Mouse (Mus musculus) ZHBTc4 (cell line): ENCODE results near the gene Lamb2.

ENCODE experiments used
- DNase-seq: peaks from one replicate; pipeline ENCODE4 v3.0.0-alpha.2; 2011; ENCODE audit warnings: low read depth, low spot score

Lamb2 gene

DNA sequence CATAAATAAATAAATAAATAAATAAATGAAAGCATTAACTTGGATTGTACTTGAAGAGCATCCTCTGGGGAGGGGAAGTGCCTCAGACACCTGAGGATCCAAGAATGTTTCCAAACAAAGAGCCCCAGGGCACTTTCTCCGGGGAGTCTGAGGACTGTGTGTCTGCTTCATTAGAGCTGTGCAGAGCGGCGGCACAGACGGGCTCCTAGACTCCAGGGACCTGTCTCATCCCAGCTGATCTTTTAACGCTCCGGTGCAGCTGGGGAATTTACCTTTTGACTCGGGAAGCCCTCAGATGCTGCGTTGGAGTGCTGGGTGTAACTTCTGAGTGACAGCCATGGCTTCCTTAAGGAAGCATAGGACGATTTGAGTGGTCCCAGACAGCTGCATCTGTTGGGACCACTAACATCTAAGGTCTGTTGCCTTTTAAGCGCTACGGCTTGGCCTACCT, 18.3 kb upstream of the Lamb2 start, which contains the start of gene Klhdc8b:
TSS of gene Klhdc8b (minus strand) at position 401 of the 451 bp plus-strand sequence.
- peak; percentile 62 for DNase-seq

DNA sequence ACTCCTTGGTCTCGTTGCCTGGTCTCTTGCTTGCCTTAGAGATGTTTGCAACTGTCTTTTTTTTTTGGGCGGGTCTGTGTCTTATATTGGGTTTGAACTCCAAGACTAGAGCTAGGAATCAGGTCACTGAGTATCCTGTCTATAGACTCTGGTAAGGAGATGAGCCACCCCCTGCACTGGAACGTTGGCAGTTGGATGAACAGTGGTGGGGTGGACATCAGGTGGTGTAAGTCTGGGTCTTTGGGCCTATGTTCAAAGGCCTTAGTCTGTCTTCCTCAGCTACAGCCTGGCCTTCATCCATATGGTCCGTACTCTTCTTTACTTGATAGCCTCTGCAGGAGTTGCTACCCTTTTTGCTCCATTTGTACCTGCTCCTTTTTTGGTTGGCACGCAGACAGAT, 17.9 kb upstream of the Lamb2 start:
- DNase-seq = no peak

- no peak for DNase-seq
These were observed 17.3 kb upstream of the Lamb2 start for GRCm38 (mm10) chr9:108462192-108462591.

GRCm38 (mm10) chr9:108463713-108464112, 15.8 kb upstream of the Lamb2 start:
- DNase-seq = no peak

GRCm38 (mm10) chr9:108466219-108466618, 13.3 kb upstream of the Lamb2 start:
- no peak for DNase-seq

GRCm38 (mm10) chr9:108469430-108469829, 10.1 kb upstream of the Lamb2 start:
- no peak for DNase-seq

- DNase-seq = peak; percentile 56
These were observed 9.7 kb upstream of the Lamb2 start for GRCm38 (mm10) chr9:108469845-108470244.

DNA sequence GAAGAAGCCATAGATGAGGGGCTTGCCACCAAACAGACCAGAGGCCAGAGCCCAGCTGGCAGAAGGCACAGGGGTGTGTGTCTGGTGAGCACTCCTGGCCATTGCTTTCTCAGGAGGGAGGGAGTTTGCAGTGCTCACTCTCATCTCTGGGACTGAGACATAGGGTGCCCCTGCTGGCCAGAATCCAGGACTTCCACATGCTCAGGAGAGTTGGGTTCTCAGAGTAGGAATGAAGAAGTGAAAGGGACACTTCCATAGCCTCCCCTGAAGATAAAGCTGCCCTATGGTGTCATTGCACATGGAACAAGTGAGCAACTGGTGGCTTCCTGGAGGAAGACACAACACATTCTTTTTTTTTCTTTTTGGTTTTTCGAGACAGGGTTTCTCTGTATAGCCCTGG, 5.0 kb upstream of the Lamb2 start:
- DNase-seq = peak; percentile 54

DNA sequence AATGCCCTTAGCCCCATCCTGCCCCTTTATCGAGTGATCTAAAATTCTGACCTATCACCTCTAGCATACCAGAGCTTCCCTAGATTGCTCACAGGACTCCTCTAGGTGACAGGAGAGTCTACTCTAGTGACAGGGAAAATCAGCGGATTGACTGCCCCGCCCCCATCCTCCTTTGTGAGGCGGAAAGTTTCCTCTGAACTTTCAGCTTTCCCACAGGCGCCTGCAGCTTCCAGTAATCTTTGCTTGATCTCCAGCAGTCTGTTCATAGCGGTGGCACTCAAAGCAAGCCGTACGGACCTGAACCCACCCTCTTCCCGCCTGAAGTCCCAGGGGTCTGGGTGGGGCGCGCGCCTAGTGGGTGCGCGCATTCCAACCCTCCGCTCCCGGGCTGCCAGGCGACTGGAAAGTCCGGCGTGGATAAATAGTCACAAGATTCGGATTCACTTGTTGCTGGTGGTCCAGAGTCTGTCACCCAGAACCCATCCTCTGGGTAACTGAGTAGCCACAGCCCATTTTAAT, 839 bp upstream of the Lamb2 start:
- DNase-seq = peak; percentile 97

DNA sequence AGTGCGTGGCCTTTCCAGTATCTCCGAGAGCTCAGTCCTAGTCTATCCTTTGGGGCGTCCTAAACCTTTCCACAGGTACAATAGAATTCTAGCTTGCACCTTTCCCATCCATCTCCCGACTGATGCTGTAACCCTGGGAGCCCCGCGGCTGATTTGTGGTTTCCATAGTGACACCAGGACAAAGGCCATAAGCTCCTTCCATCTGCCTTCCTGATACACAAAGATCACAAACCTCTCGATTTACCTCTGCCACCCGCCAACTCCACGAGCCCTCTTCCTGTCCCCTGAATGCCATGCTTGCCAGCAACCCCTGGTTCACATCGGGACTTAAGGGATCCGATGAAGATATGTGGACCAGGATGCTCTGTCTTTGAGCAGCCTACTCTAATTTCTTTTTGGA, 295 bp upstream of the Lamb2 start:
- peak; percentile 33 for DNase-seq

DNA sequence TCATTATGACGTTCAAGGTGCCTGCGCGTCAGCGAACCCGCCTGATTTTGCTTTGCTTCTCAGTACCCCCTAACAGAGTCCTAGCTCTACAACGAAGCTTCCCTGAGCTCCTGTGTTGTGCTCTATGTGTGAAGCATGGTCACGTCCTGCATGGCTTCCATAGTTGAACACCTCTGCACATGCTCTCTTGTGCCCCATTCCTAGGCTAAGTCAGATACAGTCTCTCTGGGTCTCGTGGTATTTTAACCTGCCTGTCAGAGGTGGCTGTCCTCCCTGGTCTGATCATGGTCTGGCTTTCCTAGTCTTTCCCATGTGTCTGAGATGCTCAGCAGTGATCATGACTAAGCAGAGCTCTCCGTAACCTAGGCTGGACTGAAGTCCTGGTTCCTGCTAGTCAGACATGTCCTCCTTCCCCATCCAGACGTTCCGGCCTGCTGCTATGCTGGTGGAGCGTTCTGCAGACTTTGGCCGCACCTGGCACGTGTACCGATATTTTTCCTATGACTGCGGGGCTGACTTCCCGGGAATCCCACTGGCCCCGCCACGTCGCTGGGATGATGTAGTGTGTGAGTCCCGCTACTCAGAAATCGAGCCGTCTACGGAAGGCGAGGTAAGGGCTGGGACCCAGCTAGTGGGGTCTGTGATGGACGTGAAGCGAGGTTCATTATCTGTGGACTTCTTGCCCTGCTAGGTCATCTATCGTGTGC, 1.4 kb downstream of the Lamb2 start:
- DNase-seq = no peak

DNA sequence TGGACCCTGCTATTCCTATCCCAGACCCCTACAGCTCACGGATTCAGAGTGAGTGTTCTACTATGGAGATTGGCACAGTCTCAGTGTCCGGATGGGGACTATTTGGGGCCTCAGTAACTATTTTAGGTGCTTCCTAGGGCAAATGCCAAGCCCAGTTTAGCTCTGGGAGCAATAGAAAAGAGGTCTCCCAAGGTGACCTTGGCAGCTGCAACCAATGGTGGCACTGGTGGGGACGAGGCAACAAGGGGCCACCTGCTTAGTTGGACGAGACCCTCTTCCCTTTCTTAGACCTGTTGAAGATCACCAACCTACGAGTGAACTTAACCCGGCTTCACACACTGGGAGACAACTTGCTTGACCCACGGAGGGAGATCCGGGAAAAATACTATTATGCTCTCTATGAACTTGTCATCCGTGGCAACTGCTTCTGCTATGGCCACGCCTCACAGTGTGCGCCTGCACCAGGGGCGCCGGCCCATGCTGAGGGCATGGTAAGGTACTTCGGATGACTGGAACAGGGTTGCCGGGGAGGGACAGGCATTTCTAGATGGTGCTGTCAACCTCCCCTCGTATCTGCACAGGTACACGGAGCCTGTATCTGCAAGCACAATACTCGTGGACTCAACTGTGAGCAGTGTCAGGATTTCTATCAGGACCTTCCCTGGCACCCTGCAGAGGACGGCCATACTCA, 2.1 kb downstream of the Lamb2 start:
- DNase-seq = no peak

GRCm38 (mm10) chr9:108483051-108483790, 3.7 kb downstream of the Lamb2 start:
- DNase-seq = no peak

- no peak for DNase-seq
These were observed 4.5 kb downstream of the Lamb2 start for GRCm38 (mm10) chr9:108484021-108484420.

DNA sequence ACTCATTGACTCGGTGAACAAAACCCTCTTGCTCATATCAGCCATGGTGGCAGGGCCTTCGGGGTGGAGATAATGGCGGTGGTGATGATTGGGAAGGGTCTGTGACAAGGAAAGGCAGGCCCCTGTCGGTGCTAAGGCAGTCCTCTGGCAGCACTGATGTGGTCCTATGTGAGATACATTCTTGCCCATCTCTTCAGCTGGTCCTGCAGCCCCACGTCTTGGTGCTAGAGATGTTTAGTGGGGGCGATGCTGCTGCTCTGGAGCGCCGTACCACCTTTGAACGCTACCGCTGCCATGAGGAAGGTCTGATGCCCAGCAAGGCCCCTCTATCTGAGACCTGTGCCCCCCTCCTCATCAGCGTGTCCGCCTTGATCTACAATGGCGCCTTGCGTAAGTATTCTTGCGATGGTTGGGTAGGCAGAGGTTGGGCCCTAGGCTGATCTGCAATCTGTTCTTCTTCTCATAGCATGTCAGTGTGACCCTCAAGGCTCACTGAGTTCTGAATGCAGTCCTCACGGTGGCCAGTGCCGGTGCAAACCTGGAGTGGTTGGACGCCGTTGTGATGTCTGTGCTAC, 5.9 kb downstream of the Lamb2 start:
- DNase-seq = no peak

DNA sequence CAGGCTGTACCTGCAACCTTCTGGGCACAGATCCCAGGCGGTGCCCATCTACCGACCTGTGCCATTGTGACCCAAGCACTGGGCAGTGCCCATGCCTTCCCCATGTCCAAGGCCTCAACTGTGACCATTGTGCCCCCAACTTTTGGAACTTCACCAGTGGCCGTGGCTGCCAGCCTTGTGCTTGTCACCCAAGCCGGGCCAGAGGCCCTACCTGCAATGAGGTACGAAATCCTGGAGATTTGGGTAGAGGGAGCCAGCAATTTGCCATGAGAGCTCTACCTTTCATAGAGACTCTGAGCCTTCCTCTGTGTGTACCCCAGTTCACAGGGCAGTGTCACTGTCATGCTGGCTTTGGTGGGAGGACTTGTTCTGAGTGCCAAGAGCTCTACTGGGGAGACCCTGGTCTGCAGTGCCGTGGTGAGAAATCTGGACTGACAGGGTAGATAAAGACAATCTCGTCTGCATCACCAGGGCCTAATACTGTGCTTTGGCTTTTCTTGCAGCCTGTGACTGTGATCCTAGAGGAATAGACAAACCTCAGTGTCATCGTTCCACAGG, 7.5 kb downstream of the Lamb2 start:
- DNase-seq = no peak

- DNase-seq = peak; percentile 39
These were observed 8.9 kb downstream of the Lamb2 start for GRCm38 (mm10) chr9:108488403-108488802.

GRCm38 (mm10) chr9:108489215-108489614, 9.7 kb downstream of the Lamb2 start:
- DNase-seq = no peak

DNA sequence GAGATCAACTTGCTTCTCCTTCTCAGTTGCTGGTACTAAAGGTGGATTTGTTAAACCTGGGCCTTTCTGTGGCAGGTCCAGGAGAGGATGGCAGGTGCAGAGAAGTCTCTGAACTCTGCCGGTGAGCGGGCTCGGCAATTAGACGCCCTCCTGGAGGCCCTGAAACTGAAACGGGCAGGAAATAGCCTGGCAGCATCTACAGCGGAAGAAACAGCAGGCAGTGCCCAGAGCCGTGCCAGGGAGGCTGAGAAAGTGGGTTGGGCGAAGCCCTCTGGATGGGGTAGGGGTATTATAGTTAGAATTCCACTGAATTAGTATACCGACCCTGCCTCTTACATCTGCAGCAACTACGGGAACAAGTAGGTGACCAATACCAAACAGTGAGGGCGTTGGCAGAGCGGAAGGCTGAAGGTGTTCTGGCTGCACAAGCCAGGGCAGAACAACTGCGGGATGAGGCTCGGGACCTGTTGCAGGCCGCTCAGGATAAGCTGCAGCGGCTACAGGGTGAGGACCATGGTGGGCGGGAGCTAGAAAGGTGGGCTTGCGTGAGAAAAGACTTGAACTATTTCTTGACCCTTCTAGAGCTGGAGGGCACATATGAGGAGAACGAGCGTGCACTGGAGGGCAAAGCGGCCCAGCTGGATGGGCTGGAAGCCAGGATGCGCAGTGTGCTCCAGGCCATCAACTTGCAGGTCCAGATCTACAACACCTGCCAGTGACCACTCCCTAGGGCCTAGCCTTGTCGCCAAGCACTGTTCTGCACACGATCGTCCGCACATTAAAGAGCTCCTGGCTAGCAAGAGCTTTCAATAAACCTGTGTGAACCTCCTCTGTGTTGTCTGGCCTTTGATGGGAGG, 10.4 kb downstream of the Lamb2 start:
- no peak for DNase-seq

- peak; percentile 98 for DNase-seq
These were observed 11.2 kb downstream of the Lamb2 start, which contains the start of gene Usp19 for GRCm38 (mm10) chr9:108490559-108491285. Gene Usp19 (plus strand): TSS chr9:108490602.
